Mouse (Mus musculus) liver, postnatal 0 days (tissue): ENCODE measurements around the gene Sstr4.

ENCODE experiments used
- CTCF ChIP-seq: sonication (generic); IDR thresholded peaks from 2 replicates; pipeline ENCODE4 v1.5.1; 2016; ENCODE audit warnings: antibody characterized with exemption, low read depth
- EP300 ChIP-seq: IDR thresholded peaks from 2 replicates; pipeline ENCODE4 v1.6.1; 2016; ENCODE audit warnings: antibody characterized with exemption, low read depth, mild to moderate bottlenecking

DNA sequence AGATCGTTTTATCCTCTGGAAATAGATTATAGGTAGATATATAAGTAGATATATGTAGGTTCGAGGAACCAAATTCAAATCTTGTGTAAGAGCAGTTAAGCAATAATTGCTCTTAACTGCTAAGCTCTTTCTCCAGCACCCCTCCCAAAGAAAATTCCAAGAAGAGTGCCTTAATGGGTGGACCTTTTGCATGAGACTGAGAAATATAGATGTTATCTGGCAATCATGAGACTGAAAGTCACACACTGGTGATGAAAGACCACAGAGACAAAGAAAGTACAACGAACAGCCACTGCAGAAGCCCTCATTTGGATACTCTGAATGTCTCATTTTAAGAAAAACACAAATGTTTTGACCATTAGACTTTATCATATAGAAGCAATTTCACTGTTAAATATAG is 33.4 kb downstream of the Sstr4 start:
- TF ChIP-seq CTCF (no peak), EP300 (no peak)
